Mouse (Mus musculus): ENCODE data around the gene Kcnk15.

Gene Kcnk15

DNA sequence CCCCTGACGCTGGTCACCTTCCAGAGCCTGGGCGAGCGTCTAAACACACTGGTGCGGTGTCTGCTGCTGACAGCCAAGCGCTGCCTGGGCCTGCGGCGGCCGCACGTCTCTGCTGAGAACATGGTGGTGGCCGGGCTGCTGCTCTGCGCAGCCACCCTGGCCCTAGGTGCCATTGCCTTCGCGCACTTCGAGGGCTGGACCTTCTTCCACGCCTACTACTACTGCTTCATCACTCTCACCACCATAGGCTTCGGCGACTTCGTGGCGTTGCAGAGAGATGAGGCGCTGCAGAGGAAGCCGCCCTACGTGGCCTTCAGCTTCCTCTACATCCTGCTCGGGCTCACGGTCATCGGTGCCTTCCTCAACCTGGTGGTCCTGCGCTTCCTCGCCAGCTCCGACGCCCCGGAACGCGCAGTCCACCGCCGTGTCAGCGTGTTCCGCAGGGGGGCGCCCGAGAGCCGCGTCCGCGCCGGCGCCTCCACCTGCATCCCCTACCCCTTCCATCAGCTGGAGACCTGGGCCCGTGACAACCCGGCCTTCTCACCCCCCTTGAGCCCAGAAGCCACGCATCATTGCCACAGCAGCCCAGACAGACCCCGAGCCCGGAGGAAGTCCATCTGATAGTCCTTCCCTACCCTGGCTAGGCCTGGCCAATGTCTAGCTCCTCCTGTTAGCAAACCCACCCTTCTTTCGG, 5.0 kb downstream of the Kcnk15 start:
- no peaks in the 10 kb centered on the region for H3K36me3 ChIP-seq (ENCODE audit: insufficient read depth, low read length)
- H3K27me3 ChIP-seq (ENCODE audit: insufficient read depth, low read length), result peaks cover 75% of the 10 kb centered on the region
- H3K9me3 ChIP-seq (ENCODE audit: low read length), result peaks cover 5% of the 10 kb centered on the region; the same call in 1 of the 2 replicates
- TF ChIP-seq POU5F1 (IDR thresholded peaks at IDR 0.05; ENCODE audit: borderline replicate concordance, low read length) (no peak), NANOG (IDR thresholded peaks at IDR 0.05; ENCODE audit: borderline replicate concordance, low read length) (no peak), CTCF (conservative IDR thresholded peaks at IDR 0.05; ENCODE audit: low read length) (no peak)
- peaks cover 8% of the 10 kb centered on the region; the same call in 1 of the 2 replicates for H3K4me1 ChIP-seq (replicated peaks; ENCODE audit: low read depth, low read length)
- peak overlapping the region; percentile 67 for H3K4me3 ChIP-seq (replicated peaks; ENCODE audit: low read length)

GRCm38 (mm10) chr2:163865311-163865710, 11.9 kb downstream of the Kcnk15 start:
- Histone ChIP-seq H3K4me1 (replicated peaks; ENCODE audit: low read depth, low read length) (peaks cover 4% of the 10 kb centered on the region; the same call in 1 of the 2 replicates), H3K4me3 (replicated peaks; ENCODE audit: low read length) (no peak overlapping the region), H3K36me3 (ENCODE audit: insufficient read depth, low read length) (no peaks in the 10 kb centered on the region), H3K9me3 (ENCODE audit: low read length) (peaks cover 7% of the 10 kb centered on the region; the same call in 1 of the 2 replicates), H3K27me3 (ENCODE audit: insufficient read depth, low read length) (peaks cover 14% of the 10 kb centered on the region)
- TF ChIP-seq CTCF (conservative IDR thresholded peaks at IDR 0.05; ENCODE audit: low read length), result no peak
- no peak for TF ChIP-seq POU5F1 (IDR thresholded peaks at IDR 0.05; ENCODE audit: borderline replicate concordance, low read length)
- TF ChIP-seq NANOG (IDR thresholded peaks at IDR 0.05; ENCODE audit: borderline replicate concordance, low read length), result no peak

GRCm38 (mm10) chr2:163866061-163866460, 12.6 kb downstream of the Kcnk15 start:
- Histone ChIP-seq H3K4me1 (replicated peaks; ENCODE audit: low read depth, low read length) (peaks cover 4% of the 10 kb centered on the region; the same call in 1 of the 2 replicates), H3K27me3 (ENCODE audit: insufficient read depth, low read length) (peaks cover 7% of the 10 kb centered on the region; the same call in 1 of the 2 replicates), H3K36me3 (ENCODE audit: insufficient read depth, low read length) (no peaks in the 10 kb centered on the region), H3K9me3 (ENCODE audit: low read length) (peaks cover 7% of the 10 kb centered on the region; the same call in 1 of the 2 replicates), H3K4me3 (replicated peaks; ENCODE audit: low read length) (no peak overlapping the region)
- TF ChIP-seq CTCF (conservative IDR thresholded peaks at IDR 0.05; ENCODE audit: low read length) (no peak), NANOG (IDR thresholded peaks at IDR 0.05; ENCODE audit: borderline replicate concordance, low read length) (no peak), POU5F1 (IDR thresholded peaks at IDR 0.05; ENCODE audit: borderline replicate concordance, low read length) (no peak)

- Histone ChIP-seq H3K36me3 (ENCODE audit: insufficient read depth, low read length) (no peaks in the 10 kb centered on the region), H3K9me3 (ENCODE audit: low read length) (no peaks in the 10 kb centered on the region), H3K4me1 (replicated peaks; ENCODE audit: low read depth, low read length) (no peaks in the 10 kb centered on the region; the same call in 1 of the 2 replicates), H3K27me3 (ENCODE audit: insufficient read depth, low read length) (peaks cover 4% of the 10 kb centered on the region; the same call in 1 of the 2 replicates), H3K4me3 (replicated peaks; ENCODE audit: low read length) (no peak overlapping the region)
- TF ChIP-seq POU5F1 (IDR thresholded peaks at IDR 0.05; ENCODE audit: borderline replicate concordance, low read length), result no peak
- no peak for TF ChIP-seq NANOG (IDR thresholded peaks at IDR 0.05; ENCODE audit: borderline replicate concordance, low read length)
- no peak for TF ChIP-seq CTCF (conservative IDR thresholded peaks at IDR 0.05; ENCODE audit: low read length)
Observed at GRCm38 (mm10) chr2:163869783-163870182, 16.3 kb downstream of the Kcnk15 start.

GRCm38 (mm10) chr2:163871266-163871665, 17.8 kb downstream of the Kcnk15 start:
- no peaks in the 10 kb centered on the region; the same call in 1 of the 2 replicates for H3K4me1 ChIP-seq (replicated peaks; ENCODE audit: low read depth, low read length)
- H3K9me3 ChIP-seq (ENCODE audit: low read length), result no peaks in the 10 kb centered on the region
- no peaks in the 10 kb centered on the region for H3K27me3 ChIP-seq (ENCODE audit: insufficient read depth, low read length)
- TF ChIP-seq CTCF (conservative IDR thresholded peaks at IDR 0.05; ENCODE audit: low read length) (no peak), NANOG (IDR thresholded peaks at IDR 0.05; ENCODE audit: borderline replicate concordance, low read length) (no peak)
- H3K36me3 ChIP-seq (ENCODE audit: insufficient read depth, low read length), result no peaks in the 10 kb centered on the region
- H3K4me3 ChIP-seq (replicated peaks; ENCODE audit: low read length), result no peak overlapping the region

DNA sequence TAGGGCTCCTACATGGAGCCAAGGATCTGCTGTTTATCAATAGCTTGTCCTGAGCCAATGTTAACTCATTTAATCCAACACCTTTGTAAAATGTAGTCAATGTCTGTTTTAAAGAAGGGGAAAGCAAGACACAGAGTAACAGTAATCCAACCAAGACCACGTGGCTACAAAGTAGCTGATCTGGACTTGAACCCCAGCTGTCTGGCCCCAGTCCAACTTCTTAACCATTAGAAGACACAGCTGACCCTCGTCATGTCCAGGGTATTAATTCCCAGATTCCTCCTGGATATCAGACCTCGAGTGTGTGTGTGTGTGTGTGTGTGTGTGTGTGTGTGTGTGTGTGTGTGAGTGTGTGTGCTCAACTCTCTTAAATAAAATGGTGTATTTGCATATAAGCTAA, 18.5 kb downstream of the Kcnk15 start:
- H3K36me3 ChIP-seq (ENCODE audit: insufficient read depth, low read length), result no peaks in the 10 kb centered on the region
- no peaks in the 10 kb centered on the region; the same call in 1 of the 2 replicates for H3K4me1 ChIP-seq (replicated peaks; ENCODE audit: low read depth, low read length)
- H3K9me3 ChIP-seq (ENCODE audit: low read length), result no peaks in the 10 kb centered on the region
- no peak overlapping the region for H3K4me3 ChIP-seq (replicated peaks; ENCODE audit: low read length)
- TF ChIP-seq POU5F1 (IDR thresholded peaks at IDR 0.05; ENCODE audit: borderline replicate concordance, low read length), result no peak
- TF ChIP-seq NANOG (IDR thresholded peaks at IDR 0.05; ENCODE audit: borderline replicate concordance, low read length), result no peak
- TF ChIP-seq CTCF (conservative IDR thresholded peaks at IDR 0.05; ENCODE audit: low read length), result no peak
- H3K27me3 ChIP-seq (ENCODE audit: insufficient read depth, low read length), result no peaks in the 10 kb centered on the region

DNA sequence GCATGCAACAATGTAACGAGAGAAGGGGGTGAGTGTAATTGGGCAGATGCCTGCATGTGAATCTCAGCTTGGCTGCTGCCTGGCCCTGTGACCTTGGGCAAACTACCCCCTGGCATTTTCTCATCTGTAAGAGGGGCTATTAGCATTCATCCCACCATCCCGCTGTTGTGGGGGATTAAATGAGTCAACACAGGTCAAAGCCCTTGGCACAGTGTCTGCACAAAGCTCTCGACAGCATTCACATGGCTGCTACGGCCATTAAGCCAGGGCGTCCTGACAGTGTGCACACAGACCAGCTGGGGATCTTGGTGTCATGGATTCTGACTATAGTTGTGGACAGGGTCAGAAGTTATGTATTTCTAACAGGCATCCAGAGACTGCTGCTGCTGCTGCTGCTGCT, 21.4 kb downstream of the Kcnk15 start:
- TF ChIP-seq POU5F1 (IDR thresholded peaks at IDR 0.05; ENCODE audit: borderline replicate concordance, low read length) (no peak), CTCF (conservative IDR thresholded peaks at IDR 0.05; ENCODE audit: low read length) (no peak), NANOG (IDR thresholded peaks at IDR 0.05; ENCODE audit: borderline replicate concordance, low read length) (no peak)
- Histone ChIP-seq H3K4me1 (replicated peaks; ENCODE audit: low read depth, low read length) (no peaks in the 10 kb centered on the region; the same call in 1 of the 2 replicates), H3K36me3 (ENCODE audit: insufficient read depth, low read length) (no peaks in the 10 kb centered on the region), H3K27me3 (ENCODE audit: insufficient read depth, low read length) (no peaks in the 10 kb centered on the region), H3K4me3 (replicated peaks; ENCODE audit: low read length) (no peak overlapping the region), H3K9me3 (ENCODE audit: low read length) (no peaks in the 10 kb centered on the region)

DNA sequence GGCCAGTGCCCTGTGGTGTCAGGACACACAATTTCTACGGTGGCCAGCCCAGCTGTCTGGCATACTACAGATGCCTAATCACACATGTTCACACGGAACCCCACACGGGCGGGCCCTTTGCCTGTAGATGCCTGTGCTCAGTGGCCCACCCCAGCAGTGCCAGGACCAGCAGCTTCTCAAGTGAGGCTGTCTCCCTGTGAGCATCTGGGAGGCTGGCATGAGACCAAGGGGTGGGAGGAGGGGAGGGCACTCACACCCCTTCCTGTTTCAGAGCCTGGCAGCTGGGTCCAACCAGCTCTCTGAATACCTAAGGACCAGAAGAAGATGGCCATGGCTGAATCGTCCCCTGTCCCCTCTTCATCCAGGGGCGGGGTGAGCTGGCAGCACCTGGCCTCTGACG, 22.0 kb downstream of the Kcnk15 start:
- TF ChIP-seq CTCF (conservative IDR thresholded peaks at IDR 0.05; ENCODE audit: low read length) (no peak), POU5F1 (IDR thresholded peaks at IDR 0.05; ENCODE audit: borderline replicate concordance, low read length) (no peak), NANOG (IDR thresholded peaks at IDR 0.05; ENCODE audit: borderline replicate concordance, low read length) (no peak)
- Histone ChIP-seq H3K4me1 (replicated peaks; ENCODE audit: low read depth, low read length) (no peaks in the 10 kb centered on the region), H3K36me3 (ENCODE audit: insufficient read depth, low read length) (no peaks in the 10 kb centered on the region), H3K27me3 (ENCODE audit: insufficient read depth, low read length) (0 out of 2 replicates have a peak, but pooled peaks cover under 1% of the 10 kb centered on the region), H3K9me3 (ENCODE audit: low read length) (no peaks in the 10 kb centered on the region), H3K4me3 (replicated peaks; ENCODE audit: low read length) (no peak overlapping the region)

All from E14TG2a.4 (cell line).